10 mouse cellular contexts compared by ENCODE assay signal in the genomic region with DNA sequence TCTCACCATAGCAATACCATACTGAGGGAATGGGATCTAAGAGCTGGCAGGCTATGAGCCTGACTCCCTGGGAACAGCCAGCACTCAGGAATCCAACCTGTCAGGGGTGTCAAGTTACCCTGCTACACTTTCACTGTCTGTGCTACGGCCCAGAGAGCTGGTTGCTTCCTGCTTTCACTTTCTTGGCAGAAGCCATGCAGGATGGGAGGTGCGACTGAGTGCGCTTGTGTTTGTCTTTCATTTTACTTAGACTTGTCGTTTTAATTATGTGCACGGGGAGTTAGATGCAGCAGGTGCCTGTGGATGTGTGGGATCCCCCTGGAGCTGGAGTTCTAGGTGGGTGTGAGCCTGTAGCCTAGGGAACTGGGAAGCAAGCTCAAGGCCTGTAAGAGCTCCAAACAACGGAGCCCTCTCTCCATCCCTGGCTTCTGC. TPM values are rescaled to one million over a fixed set of nuclear protein-coding genes. Genes with fewer than 3 reads are reported as not detected.
A peak's percentile ranks its signal among the peaks of the same experiment; 100 is the strongest.
DNase-seq lines count a peak whose midpoint lies in the region; ATAC-seq lines count a peak whose summit lies in the region.
"Had no signal": no experiment of that assay in that cellular context is flagged by ENCODE, and none has a peak within 500 bp of the region (broad histone marks: within the 10 kb centered on the region; RNA-seq: fewer than 3 reads in every experiment).

No protein-coding gene starts in this region.

- 0 out of 2 replicates have a peak, but pooled peaks have one; percentile 32 for ATAC-seq in embryonic facial prominence, embryonic 13.5 days (ENCODE audit: insufficient number of reproducible peaks, insufficient read depth, low FRiP score, low TSS enrichment, low read depth)
- ATAC-seq in midbrain, embryonic 16.5 days: no peak
- ATAC-seq in midbrain, embryonic 13.5 days: no peak

- no peaks in the 10 kb centered on the region for H3K27me3 ChIP-seq in embryonic facial prominence, embryonic 13.5 days
- no peaks in the 10 kb centered on the region for H3K27me3 ChIP-seq in midbrain, embryonic 16.5 days (ENCODE audit: control insufficient read depth, insufficient read depth, low read depth, low read length)
- peaks cover 20% of the 10 kb centered on the region for H3K27me3 ChIP-seq in midbrain, embryonic 13.5 days

- H3K36me3 ChIP-seq in embryonic facial prominence, embryonic 13.5 days: no peaks in the 10 kb centered on the region
- H3K36me3 ChIP-seq in midbrain, embryonic 16.5 days (ENCODE audit: control insufficient read depth, insufficient read depth, low read length): no peaks in the 10 kb centered on the region
- no peaks in the 10 kb centered on the region for H3K36me3 ChIP-seq in midbrain, embryonic 13.5 days
- H3K36me3 ChIP-seq: neural tube, embryonic 12.5 days had no signal

- H3K27ac ChIP-seq in embryonic facial prominence, embryonic 13.5 days: no peak overlapping the region
- no peak overlapping the region for H3K27ac ChIP-seq in midbrain, embryonic 16.5 days (ENCODE audit: low read length)
- no peak overlapping the region for H3K27ac ChIP-seq in midbrain, embryonic 13.5 days
- H3K27ac ChIP-seq: neural tube, embryonic 12.5 days had no signal

- peaks cover 14% of the 10 kb centered on the region for H3K4me1 ChIP-seq in embryonic facial prominence, embryonic 13.5 days
- H3K4me1 ChIP-seq in midbrain, embryonic 16.5 days (ENCODE audit: control insufficient read depth, insufficient read depth, low read length): peaks cover 12% of the 10 kb centered on the region
- H3K4me1 ChIP-seq in midbrain, embryonic 13.5 days (replicated peaks): peaks cover 34% of the 10 kb centered on the region

- H3K9me3 ChIP-seq in embryonic facial prominence, embryonic 13.5 days: no peaks in the 10 kb centered on the region
- H3K9me3 ChIP-seq in midbrain, embryonic 16.5 days (replicated peaks; ENCODE audit: control insufficient read depth, low read length, poor library complexity, severe bottlenecking): no peaks in the 10 kb centered on the region
- H3K9me3 ChIP-seq in midbrain, embryonic 13.5 days: no peaks in the 10 kb centered on the region
- H3K9me3 ChIP-seq: neural tube, embryonic 12.5 days had no signal

- H3K4me3 ChIP-seq in embryonic facial prominence, embryonic 13.5 days: no peak overlapping the region
- H3K4me3 ChIP-seq in midbrain, embryonic 16.5 days (ENCODE audit: low read depth, low read length): no peak overlapping the region
- H3K4me3 ChIP-seq in midbrain, embryonic 13.5 days (replicated peaks): no peak overlapping the region
- H3K4me3 ChIP-seq: erythroblast, embryonic 14.5 days; neural tube, embryonic 12.5 days had no signal

- WGBS in embryonic facial prominence, embryonic 13.5 days: 8% methylated on average over 6 of the region's 6 CpGs
- WGBS in midbrain, embryonic 16.5 days: 22% methylated on average over 6 of the region's 6 CpGs
- WGBS in midbrain, embryonic 13.5 days: 18% methylated on average over 6 of the region's 6 CpGs

- peak overlapping the region; percentile 1; the same call in 1 of the 2 replicates for H3K4me2 ChIP-seq in embryonic facial prominence, embryonic 13.5 days
- no peak overlapping the region for H3K4me2 ChIP-seq in midbrain, embryonic 16.5 days (ENCODE audit: low read length)
- H3K4me2 ChIP-seq in midbrain, embryonic 13.5 days (replicated peaks): no peak overlapping the region
- H3K4me2 ChIP-seq: neural tube, embryonic 12.5 days had no signal

- DNase-seq in spleen, postnatal 36 days (ENCODE audit: low spot score in 2 of 2): peak; percentile 43 to 51
- DNase-seq in spleen, postnatal 10 days (ENCODE audit: low spot score in 2 of 2): no peak
- peak; percentile 24 for DNase-seq in kidney, adult 18-20 months
- DNase-seq in naive thymus-derived CD4-positive, alpha-beta T cell, adult 2 months (ENCODE audit: low read depth): peak; percentile 81
- DNase-seq in ovary, postnatal 36 days (ENCODE audit: low spot score): no peak

- no peak overlapping the region for H3K9ac ChIP-seq in embryonic facial prominence, embryonic 13.5 days
- H3K9ac ChIP-seq in midbrain, embryonic 16.5 days (ENCODE audit: low read depth, low read length): no peak overlapping the region
- H3K9ac ChIP-seq in midbrain, embryonic 13.5 days (replicated peaks): no peak overlapping the region
- H3K9ac ChIP-seq: neural tube, embryonic 12.5 days had no signal

RNA-seq across cellular contexts. Expression of gene Celsr1, which starts 25.9 kb away (rescaled TPM):
- 2.9 and 3.1 TPM in 2 replicates for polyA plus RNA-seq in embryonic facial prominence, embryonic 13.5 days (2015; fragmentation: Nextera tagmentation; extraction: Ambion mirVana)
- polyA plus RNA-seq in midbrain, embryonic 16.5 days (2015; fragmentation: Nextera tagmentation; extraction: Ambion mirVana): 1.1 and 1.3 TPM in 2 replicates
- polyA plus RNA-seq in midbrain, embryonic 13.5 days (2015; fragmentation: Nextera tagmentation; extraction: Ambion mirVana): 2.0 and 2.7 TPM in 2 replicates

RNA-seq across cellular contexts. Expression of gene Gramd4, which starts 49.8 kb away (rescaled TPM):
- polyA plus RNA-seq in embryonic facial prominence, embryonic 13.5 days (2015; fragmentation: Nextera tagmentation; extraction: Ambion mirVana): 14.6 and 16.6 TPM in 2 replicates
- polyA plus RNA-seq in midbrain, embryonic 16.5 days (2015; fragmentation: Nextera tagmentation; extraction: Ambion mirVana): 36.0 and 36.7 TPM in 2 replicates
- 31.3 and 34.3 TPM in 2 replicates for polyA plus RNA-seq in midbrain, embryonic 13.5 days (2015; fragmentation: Nextera tagmentation; extraction: Ambion mirVana)

Comparison
In these comparisons a context has a peak if more than half of its experiments do, and no peak if none do; other contexts are left out.
1. DNase-seq: peak in spleen, postnatal 36 days (2 of 2), kidney, adult 18-20 months (single experiment) and naive thymus-derived CD4-positive, alpha-beta T cell, adult 2 months (single experiment); none in spleen, postnatal 10 days (0 of 2) and ovary, postnatal 36 days (single experiment).